Mouse (Mus musculus): Measurements from ENCODE around the gene Gucy1b2. TPM values are rescaled to one million over a fixed set of nuclear protein-coding genes. Genes with fewer than 3 reads are reported as not detected.
A peak's percentile ranks its signal among the peaks of the same experiment; 100 is the strongest.

The Gucy1b2 gene
- polyA plus RNA-seq, 1 experiment, result not detected

DNA sequence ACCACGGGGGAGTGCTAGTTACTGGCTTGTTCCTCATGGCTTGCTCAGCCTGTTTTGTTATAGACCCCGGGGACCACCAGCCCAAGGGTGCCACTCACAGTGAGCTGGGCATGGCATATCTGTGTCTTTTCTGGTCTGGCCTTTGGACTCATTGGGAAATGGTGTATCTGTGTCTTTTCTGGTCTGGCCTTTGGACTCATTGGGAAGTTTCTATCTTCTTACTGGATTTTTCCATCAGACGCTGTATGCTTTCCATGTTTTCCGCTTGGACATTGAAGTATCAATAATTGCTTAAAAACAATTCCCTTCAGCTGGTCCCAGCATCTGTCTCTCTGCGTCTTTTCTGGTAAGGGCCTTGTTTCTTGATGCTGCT lies 12.7 kb upstream of the Gucy1b2 start:
- Histone ChIP-seq H3K4me3 (ENCODE audit: insufficient read depth, low read length) (no peak overlapping the region), H3K27ac (ENCODE audit: insufficient read depth, low read depth, low read length) (no peak overlapping the region), H3K4me1 (ENCODE audit: control insufficient read depth, insufficient read depth, low read length) (peaks cover 2% of the 10 kb centered on the region)
- no peak for TF ChIP-seq CTCF (IDR thresholded peaks at IDR 0.05; ENCODE audit: low read depth, low read length)
- no peak for TF ChIP-seq POLR2A (IDR thresholded peaks at IDR 0.05; ENCODE audit: borderline replicate concordance, low read depth, low read length)

DNA sequence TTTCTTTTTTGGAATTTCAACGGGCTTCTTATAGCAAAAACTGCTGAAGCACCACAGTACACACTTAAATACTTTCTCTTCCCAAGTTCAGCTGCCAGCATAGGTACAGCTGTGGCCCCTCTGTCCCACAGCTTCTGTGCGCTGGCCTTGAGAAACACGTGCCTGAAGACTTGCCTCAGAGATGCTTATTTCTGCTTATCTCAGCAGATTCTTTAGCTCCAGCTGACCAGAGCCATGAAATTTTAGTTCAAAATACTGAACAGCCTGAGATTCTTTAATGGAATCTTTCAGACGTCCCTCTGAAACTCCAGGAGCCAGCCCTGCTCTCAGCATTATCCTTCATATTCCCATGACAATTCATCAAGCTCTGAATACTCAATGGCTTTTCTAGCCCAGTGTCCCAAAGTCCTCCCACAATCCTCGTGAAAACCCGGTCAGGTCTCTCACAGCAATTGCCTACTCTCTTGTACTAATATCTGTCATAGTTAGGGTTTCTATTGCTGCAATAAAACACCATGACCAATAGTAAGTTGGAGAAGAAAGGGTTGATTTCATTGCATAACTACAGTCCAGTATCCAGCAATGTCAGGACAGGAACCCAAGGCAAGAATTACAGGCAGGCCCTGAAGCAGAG lies 12.1 kb upstream of the Gucy1b2 start:
- no peak overlapping the region for H3K4me3 ChIP-seq (ENCODE audit: insufficient read depth, low read length)
- TF ChIP-seq CTCF (IDR thresholded peaks at IDR 0.05; ENCODE audit: low read depth, low read length) (no peak), POLR2A (IDR thresholded peaks at IDR 0.05; ENCODE audit: borderline replicate concordance, low read depth, low read length) (no peak)

DNA sequence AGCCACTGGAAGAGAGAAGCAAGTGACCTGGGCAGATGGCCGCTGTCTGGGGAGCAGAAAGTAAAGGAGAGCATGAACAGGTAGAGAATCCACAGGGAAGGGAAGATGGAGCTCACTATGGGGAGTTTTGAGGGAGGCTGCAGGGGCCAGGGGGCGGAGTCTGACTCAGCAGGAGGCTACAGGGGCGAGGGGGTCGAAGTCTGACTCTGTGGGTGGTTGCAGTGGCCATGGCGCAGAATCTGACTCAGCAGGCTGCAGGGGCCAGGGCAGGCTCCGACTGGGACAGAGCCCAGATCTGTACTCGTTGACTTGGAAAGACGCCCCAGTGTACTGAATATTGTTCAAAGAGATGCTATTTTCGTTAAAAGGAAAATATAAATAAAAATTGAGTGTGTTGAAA lies 8.9 kb upstream of the Gucy1b2 start:
- H3K4me1 ChIP-seq (ENCODE audit: control insufficient read depth, insufficient read depth, low read length), result peaks cover 2% of the 10 kb centered on the region
- no peak overlapping the region for H3K4me3 ChIP-seq (ENCODE audit: insufficient read depth, low read length)
- no peak overlapping the region for H3K27ac ChIP-seq (ENCODE audit: insufficient read depth, low read depth, low read length)
- no peak for TF ChIP-seq POLR2A (IDR thresholded peaks at IDR 0.05; ENCODE audit: borderline replicate concordance, low read depth, low read length)
- no peak for TF ChIP-seq CTCF (IDR thresholded peaks at IDR 0.05; ENCODE audit: low read depth, low read length)

More for the DNA sequence above, 12.1 kb upstream of the Gucy1b2 start:
- Histone ChIP-seq H3K27ac (ENCODE audit: insufficient read depth, low read depth, low read length) (no peak overlapping the region), H3K4me1 (ENCODE audit: control insufficient read depth, insufficient read depth, low read length) (peaks cover 2% of the 10 kb centered on the region)

DNA sequence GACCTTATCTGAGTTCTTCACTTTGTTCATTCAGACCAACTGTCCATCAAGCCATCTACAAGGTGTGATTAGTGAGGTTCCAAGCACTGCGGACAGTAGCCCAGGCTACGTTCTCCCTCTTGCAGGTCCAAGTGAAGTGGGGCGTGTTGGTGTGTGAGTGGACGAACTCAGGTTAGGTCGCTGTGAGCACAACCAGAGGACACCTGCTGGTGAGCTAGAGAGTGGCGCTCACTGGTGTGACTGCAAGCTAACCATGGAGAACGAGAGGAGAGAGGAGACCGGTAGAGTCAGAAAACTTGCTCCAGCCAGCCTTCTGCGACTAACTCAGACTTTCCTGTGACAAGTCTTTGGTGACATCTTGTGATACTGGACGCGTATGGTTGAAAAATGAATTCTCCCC lies 3.5 kb upstream of the Gucy1b2 start:
- TF ChIP-seq CTCF (IDR thresholded peaks at IDR 0.05; ENCODE audit: low read depth, low read length) (no peak), POLR2A (IDR thresholded peaks at IDR 0.05; ENCODE audit: borderline replicate concordance, low read depth, low read length) (no peak)
- Histone ChIP-seq H3K4me3 (ENCODE audit: insufficient read depth, low read length) (no peak overlapping the region), H3K27ac (ENCODE audit: insufficient read depth, low read depth, low read length) (no peak overlapping the region), H3K4me1 (ENCODE audit: control insufficient read depth, insufficient read depth, low read length) (no peaks in the 10 kb centered on the region)

DNA sequence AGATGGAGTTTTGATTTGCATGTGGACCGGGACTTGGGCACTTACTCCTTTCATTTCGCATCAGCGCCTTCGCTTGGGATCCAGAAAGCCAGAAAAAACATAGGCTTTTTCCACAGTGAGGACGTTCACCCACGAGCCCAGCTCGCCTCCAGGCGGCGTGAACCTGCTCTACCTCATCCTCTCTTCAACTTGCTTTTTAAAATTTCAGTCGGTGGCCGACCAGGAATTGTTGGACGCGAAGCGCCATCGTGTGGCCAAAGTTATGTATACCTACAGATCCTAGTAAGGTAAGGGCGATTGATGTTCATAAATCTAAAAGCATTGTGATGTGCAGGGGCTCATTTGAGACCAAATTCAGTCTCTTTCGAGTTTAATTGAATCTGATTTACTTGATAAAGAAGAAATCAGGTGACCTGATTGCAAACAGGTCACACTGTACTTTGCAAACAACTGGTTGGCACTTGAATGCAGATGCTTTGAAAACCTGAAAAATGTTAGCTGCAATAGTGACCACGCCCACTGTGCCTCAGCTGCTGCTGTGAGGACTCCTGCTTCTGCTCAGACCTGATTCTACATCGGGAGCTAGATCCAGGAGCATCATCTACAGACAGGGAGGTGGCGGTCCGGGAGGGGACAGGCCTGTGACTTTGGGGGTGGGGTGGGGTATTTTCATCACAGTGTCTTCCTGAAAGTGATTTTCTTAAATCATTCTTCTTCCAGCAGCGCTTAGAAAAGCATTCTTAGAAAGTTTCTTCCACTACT lies 1.5 kb upstream of the Gucy1b2 start:
- no peaks in the 10 kb centered on the region for H3K4me1 ChIP-seq (ENCODE audit: control insufficient read depth, insufficient read depth, low read length)
- H3K4me3 ChIP-seq (ENCODE audit: insufficient read depth, low read length), result no peak overlapping the region
- TF ChIP-seq POLR2A (IDR thresholded peaks at IDR 0.05; ENCODE audit: borderline replicate concordance, low read depth, low read length) (no peak), CTCF (IDR thresholded peaks at IDR 0.05; ENCODE audit: low read depth, low read length) (peak; percentile 66)

DNA sequence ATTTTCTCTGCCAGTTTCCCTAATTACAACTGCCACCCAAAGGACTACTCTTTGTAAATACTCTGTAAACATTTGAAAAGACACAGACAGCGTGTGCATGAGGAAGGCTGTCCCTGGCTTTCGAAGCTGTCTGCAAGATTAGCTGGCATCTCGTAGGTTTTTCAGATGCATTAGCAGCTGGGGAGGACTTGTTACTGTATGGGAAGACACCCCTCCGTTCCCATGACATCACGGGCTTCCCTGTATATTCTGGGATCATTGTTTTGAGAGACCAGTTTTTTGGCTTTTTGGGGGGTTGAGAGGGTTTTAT lies 564 bp downstream of the Gucy1b2 start:
- H3K27ac ChIP-seq (ENCODE audit: insufficient read depth, low read depth, low read length), result no peak overlapping the region
- no peak overlapping the region for H3K4me3 ChIP-seq (ENCODE audit: insufficient read depth, low read length)
- H3K4me1 ChIP-seq (ENCODE audit: control insufficient read depth, insufficient read depth, low read length), result no peaks in the 10 kb centered on the region
- no peak for TF ChIP-seq POLR2A (IDR thresholded peaks at IDR 0.05; ENCODE audit: borderline replicate concordance, low read depth, low read length)
- no peak for TF ChIP-seq CTCF (IDR thresholded peaks at IDR 0.05; ENCODE audit: low read depth, low read length)

More for the DNA sequence above, 1.5 kb upstream of the Gucy1b2 start:
- H3K27ac ChIP-seq (ENCODE audit: insufficient read depth, low read depth, low read length), result no peak overlapping the region

DNA sequence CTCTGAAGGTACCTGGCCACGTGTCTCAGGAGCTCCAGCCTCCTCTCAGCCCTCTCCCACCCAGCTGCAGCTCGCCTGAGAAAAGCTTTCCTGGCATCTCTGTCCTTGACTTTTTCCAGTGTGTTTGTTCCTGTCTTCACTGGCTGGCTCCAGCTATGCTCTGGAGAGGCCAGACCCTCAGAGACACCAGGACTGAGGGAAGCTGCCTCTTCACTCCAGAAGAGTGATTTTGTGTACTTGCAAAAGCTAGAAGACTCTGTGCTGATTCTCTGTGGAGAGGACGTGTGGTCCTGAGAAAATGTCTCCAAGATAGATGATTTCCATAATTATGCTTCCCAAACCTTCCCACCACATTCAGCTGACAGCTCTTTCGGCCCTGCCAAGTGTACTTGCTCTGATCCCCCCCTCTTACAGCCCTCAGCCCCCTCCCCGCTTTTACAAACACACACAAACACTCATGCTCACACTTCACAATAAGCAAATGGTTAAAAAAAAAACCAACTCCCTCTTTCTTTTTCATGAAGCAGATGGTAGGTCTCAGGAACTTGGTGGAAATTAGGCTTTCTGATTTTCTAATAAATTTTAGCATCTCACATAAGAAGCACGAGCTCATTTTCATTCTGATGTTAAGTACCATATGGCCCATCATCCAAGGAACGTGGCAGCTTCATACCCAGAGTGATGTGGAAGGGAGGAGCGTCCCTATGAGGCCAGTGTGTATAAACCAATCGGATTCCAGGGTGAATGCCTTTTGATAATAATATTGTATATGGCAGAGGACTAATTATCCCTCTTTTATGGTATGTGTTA lies 1.1 kb downstream of the Gucy1b2 start:
- TF ChIP-seq CTCF (IDR thresholded peaks at IDR 0.05; ENCODE audit: low read depth, low read length), result no peak
- no peak for TF ChIP-seq POLR2A (IDR thresholded peaks at IDR 0.05; ENCODE audit: borderline replicate concordance, low read depth, low read length)
- no peak overlapping the region for H3K27ac ChIP-seq (ENCODE audit: insufficient read depth, low read depth, low read length)
- no peak overlapping the region for H3K4me3 ChIP-seq (ENCODE audit: insufficient read depth, low read length)
- no peaks in the 10 kb centered on the region for H3K4me1 ChIP-seq (ENCODE audit: control insufficient read depth, insufficient read depth, low read length)

DNA sequence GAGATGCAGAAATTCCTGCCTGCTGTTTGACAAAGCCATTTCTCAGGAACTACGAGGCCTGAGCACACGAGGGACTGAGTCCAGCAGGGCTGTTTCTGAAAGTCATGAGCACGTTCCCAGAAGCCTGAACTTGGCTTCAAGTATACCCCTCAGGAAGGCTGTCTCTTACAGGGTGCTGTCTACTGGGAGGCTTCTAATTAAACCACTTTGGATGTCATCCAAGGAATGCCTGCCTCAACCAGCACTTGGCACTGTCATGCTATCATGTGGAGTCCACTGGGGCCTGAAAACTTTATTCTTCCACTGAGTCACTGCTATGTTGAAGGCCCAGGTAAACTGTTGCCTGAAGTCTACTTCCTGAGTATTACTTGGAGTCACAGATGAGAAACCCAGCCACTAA lies 2.0 kb downstream of the Gucy1b2 start:
- no peak for TF ChIP-seq CTCF (IDR thresholded peaks at IDR 0.05; ENCODE audit: low read depth, low read length)
- TF ChIP-seq POLR2A (IDR thresholded peaks at IDR 0.05; ENCODE audit: borderline replicate concordance, low read depth, low read length), result no peak
- no peak overlapping the region for H3K27ac ChIP-seq (ENCODE audit: insufficient read depth, low read depth, low read length)
- H3K4me1 ChIP-seq (ENCODE audit: control insufficient read depth, insufficient read depth, low read length), result no peaks in the 10 kb centered on the region
- no peak overlapping the region for H3K4me3 ChIP-seq (ENCODE audit: insufficient read depth, low read length)

DNA sequence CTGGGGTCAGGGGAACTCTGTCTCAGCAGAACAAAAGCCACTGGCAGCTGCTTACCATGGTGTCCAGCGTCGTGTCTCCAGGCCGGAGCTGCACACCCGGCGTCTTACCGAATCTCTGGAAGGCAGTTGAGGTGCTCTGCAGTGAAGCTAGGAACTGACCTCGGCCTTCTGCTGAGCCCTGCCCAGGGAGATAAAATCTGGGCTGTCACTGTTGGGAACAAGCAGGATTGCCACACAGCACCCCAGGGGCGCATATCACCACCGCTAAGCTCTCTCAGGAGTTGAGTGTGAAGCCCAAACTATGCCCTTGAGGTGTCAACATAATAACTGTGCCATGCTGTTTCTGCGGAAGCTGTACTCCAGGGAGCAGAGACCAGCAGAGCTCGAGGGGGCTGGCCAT lies 2.8 kb downstream of the Gucy1b2 start:
- no peak for TF ChIP-seq POLR2A (IDR thresholded peaks at IDR 0.05; ENCODE audit: borderline replicate concordance, low read depth, low read length)
- no peak for TF ChIP-seq CTCF (IDR thresholded peaks at IDR 0.05; ENCODE audit: low read depth, low read length)
- no peak overlapping the region for H3K4me3 ChIP-seq (ENCODE audit: insufficient read depth, low read length)

DNA sequence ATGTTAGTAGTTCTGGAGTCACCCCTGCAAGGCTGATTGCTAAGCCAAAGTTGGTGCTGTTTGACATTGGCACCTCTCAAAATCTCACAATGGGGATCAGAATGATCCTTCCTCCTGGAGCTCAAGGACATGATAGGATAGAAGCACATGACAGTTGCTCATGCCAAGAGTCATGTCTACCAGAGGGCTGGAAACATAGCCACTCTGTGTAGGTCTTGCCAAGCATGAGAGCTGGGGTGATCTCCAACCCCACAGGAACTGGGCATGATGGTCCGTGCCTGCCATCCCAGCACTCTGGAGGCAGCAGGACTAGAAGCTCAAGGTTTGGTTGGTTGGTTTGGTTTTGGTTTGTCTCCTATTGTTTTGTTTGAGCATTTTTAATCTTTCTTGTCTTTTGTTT lies 5.4 kb downstream of the Gucy1b2 start:
- Histone ChIP-seq H3K27ac (ENCODE audit: insufficient read depth, low read depth, low read length) (no peak overlapping the region), H3K4me3 (ENCODE audit: insufficient read depth, low read length) (no peak overlapping the region), H3K4me1 (ENCODE audit: control insufficient read depth, insufficient read depth, low read length) (no peaks in the 10 kb centered on the region)
- TF ChIP-seq POLR2A (IDR thresholded peaks at IDR 0.05; ENCODE audit: borderline replicate concordance, low read depth, low read length) (no peak), CTCF (IDR thresholded peaks at IDR 0.05; ENCODE audit: low read depth, low read length) (no peak)

More for the DNA sequence above, 2.8 kb downstream of the Gucy1b2 start:
- no peaks in the 10 kb centered on the region for H3K4me1 ChIP-seq (ENCODE audit: control insufficient read depth, insufficient read depth, low read length)
- H3K27ac ChIP-seq (ENCODE audit: insufficient read depth, low read depth, low read length), result no peak overlapping the region

All from bone marrow macrophage, adult 2 months (primary cell).